Mouse (Mus musculus): Measurements from ENCODE around the gene Insr. TPM values are rescaled to one million over a fixed set of nuclear protein-coding genes. Genes with fewer than 3 reads are reported as not detected.

The Insr gene
- polyA plus RNA-seq, 1 experiment from 2014 or later = 56.9 TPM

GRCm38 (mm10) chr8:3234569-3234968 lies 44.8 kb downstream of the Insr start:
- H3K36me3 ChIP-seq (ENCODE audit: control insufficient read depth, insufficient read depth, low read length) = no peaks in the 10 kb centered on the region
- H3K4me3 ChIP-seq (ENCODE audit: control insufficient read depth in 1 of 2, insufficient read depth in 1 of 2, low read depth in 1 of 2, low read length in 2 of 2) = no peak overlapping the region
- H3K9ac ChIP-seq (ENCODE audit: low read length) = no peak overlapping the region
- WGBS = 89% methylated on average over 3 of the region's 3 CpGs
- H3K9me3 ChIP-seq (ENCODE audit: control insufficient read depth, low read length) = no peaks in the 10 kb centered on the region
- H3K27me3 ChIP-seq (ENCODE audit: control insufficient read depth, insufficient read depth, low read length) = no peaks in the 10 kb centered on the region
- ATAC-seq (ENCODE audit: insufficient number of reproducible peaks, insufficient read depth, low FRiP score, low read depth) = no peak
- H3K4me1 ChIP-seq (ENCODE audit: control insufficient read depth in 2 of 2, insufficient read depth in 2 of 2, low read length in 2 of 2) = peaks cover 29 to 69% of the 10 kb centered on the region in 2 experiments
- no peak overlapping the region for H3K27ac ChIP-seq (replicated peaks in 1 of 2; ENCODE audit: control insufficient read depth in 1 of 2, insufficient read depth in 1 of 2, low read depth in 2 of 2, low read length in 2 of 2)
- no peak overlapping the region for H3K4me2 ChIP-seq (ENCODE audit: low read length)

GRCm38 (mm10) chr8:3232601-3233000 lies 46.8 kb downstream of the Insr start:
- Histone ChIP-seq H3K4me2 (ENCODE audit: low read length) (no peak overlapping the region), H3K4me3 (ENCODE audit: control insufficient read depth in 1 of 2, insufficient read depth in 1 of 2, low read depth in 1 of 2, low read length in 2 of 2) (no peak overlapping the region), H3K4me1 (ENCODE audit: control insufficient read depth in 2 of 2, insufficient read depth in 2 of 2, low read length in 2 of 2) (peaks cover 29 to 57% of the 10 kb centered on the region in 2 experiments), H3K36me3 (ENCODE audit: control insufficient read depth, insufficient read depth, low read length) (no peaks in the 10 kb centered on the region), H3K27ac (replicated peaks in 1 of 2; ENCODE audit: control insufficient read depth in 1 of 2, insufficient read depth in 1 of 2, low read depth in 2 of 2, low read length in 2 of 2) (0 out of 4 replicates have a peak overlapping the region, but pooled peaks of 1 of the 2 experiments have one; percentile 19), H3K27me3 (ENCODE audit: control insufficient read depth, insufficient read depth, low read length) (no peaks in the 10 kb centered on the region), H3K9me3 (ENCODE audit: control insufficient read depth, low read length) (no peaks in the 10 kb centered on the region), H3K9ac (ENCODE audit: low read length) (no peak overlapping the region)
- 88% methylated on average over 2 of the region's 2 CpGs for WGBS
- no peak for ATAC-seq (ENCODE audit: insufficient number of reproducible peaks, insufficient read depth, low FRiP score, low read depth)

DNA sequence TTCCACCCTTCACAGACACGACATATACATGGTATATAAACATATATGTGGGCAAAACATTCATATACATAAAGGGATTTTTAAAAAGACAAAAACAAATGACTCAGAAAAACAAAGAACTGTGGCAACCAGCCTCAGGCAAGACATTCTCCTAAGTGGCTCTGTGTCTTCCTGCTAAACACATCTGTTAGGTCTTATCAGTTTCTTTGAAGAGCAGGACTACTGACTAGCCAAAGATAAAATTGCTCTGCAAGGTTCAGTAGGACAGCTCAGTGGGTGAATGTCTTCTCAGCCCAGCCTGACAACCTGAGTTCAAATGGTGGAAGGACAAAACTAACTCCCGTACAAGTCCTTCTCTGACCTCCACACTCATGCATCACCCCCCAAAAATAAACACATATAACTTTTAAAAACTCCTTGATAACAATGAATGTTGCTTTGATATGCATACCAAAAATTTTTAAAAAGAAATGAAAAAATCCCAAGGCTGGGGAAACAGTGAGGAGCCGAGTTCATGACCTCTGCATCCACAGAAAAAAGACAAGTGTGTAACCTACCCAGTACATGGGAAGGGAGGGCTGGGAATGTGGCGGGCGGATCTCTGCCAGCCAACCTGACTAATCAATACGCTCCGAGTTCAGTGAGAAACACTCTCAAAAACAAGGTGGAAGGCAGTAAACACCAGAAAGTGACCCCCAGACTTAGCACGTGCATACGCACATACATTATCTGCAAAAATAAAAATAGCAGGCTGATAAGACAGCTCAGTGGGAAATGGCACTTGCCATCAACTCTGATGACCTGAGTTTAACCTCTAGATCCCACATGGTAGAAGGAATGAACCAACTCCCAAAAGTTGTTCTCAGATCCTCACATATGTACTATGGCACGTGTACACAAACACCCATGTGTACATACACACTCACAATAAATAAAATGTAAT lies 49.0 kb downstream of the Insr start:
- peaks cover 19 to 42% of the 10 kb centered on the region in 2 experiments for H3K4me1 ChIP-seq (ENCODE audit: control insufficient read depth in 2 of 2, insufficient read depth in 2 of 2, low read length in 2 of 2)
- H3K4me2 ChIP-seq (ENCODE audit: low read length) = peak overlapping the region; percentile 44
- peak; percentile 52; the same call in 1 of the 2 replicates for ATAC-seq (ENCODE audit: insufficient number of reproducible peaks, insufficient read depth, low FRiP score, low read depth)

DNA sequence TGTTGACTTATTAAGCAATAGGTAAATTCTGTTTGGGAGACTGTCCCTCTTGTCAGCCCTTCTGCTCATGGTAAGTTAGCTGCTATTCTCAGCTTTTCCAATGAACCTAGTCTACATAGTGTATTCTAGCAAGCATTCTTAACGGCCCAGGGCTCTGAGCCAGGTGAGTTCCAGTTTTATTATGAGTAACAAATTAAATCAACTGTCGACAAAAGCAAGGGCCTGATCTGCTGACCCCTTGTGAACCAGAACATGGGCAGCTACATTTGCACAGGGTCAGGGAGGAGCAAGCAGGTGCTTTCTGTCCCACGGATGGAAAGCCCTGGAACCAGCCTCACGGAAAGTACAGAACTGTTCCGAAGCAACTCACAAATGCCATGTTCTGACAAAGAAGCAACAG lies 52.0 kb downstream of the Insr start:
- Histone ChIP-seq H3K27ac (replicated peaks in 1 of 2; ENCODE audit: control insufficient read depth in 1 of 2, insufficient read depth in 1 of 2, low read depth in 2 of 2, low read length in 2 of 2) (peak overlapping the region in 1 of 2 experiments; percentile 17; a peak in 2 of 4 replicates), H3K4me1 (ENCODE audit: control insufficient read depth in 2 of 2, insufficient read depth in 2 of 2, low read length in 2 of 2) (peaks cover 19 to 56% of the 10 kb centered on the region in 2 experiments), H3K27me3 (ENCODE audit: control insufficient read depth, insufficient read depth, low read length) (no peaks in the 10 kb centered on the region), H3K4me3 (ENCODE audit: control insufficient read depth in 1 of 2, insufficient read depth in 1 of 2, low read depth in 1 of 2, low read length in 2 of 2) (no peak overlapping the region), H3K4me2 (ENCODE audit: low read length) (no peak overlapping the region), H3K9me3 (ENCODE audit: control insufficient read depth, low read length) (no peaks in the 10 kb centered on the region), H3K9ac (ENCODE audit: low read length) (0 out of 2 replicates have a peak overlapping the region, but pooled peaks have one; percentile 11), H3K36me3 (ENCODE audit: control insufficient read depth, insufficient read depth, low read length) (no peaks in the 10 kb centered on the region)
- WGBS = 76% methylated on average over 5 of the region's 5 CpGs
- ATAC-seq (ENCODE audit: insufficient number of reproducible peaks, insufficient read depth, low FRiP score, low read depth) = no peak

More for the DNA sequence above, 49.0 kb downstream of the Insr start:
- Histone ChIP-seq H3K27ac (replicated peaks in 1 of 2; ENCODE audit: control insufficient read depth in 1 of 2, insufficient read depth in 1 of 2, low read depth in 2 of 2, low read length in 2 of 2) (peak overlapping the region; percentile 79 to 86), H3K9ac (ENCODE audit: low read length) (peak overlapping the region; percentile 14; the same call in 1 of the 2 replicates), H3K9me3 (ENCODE audit: control insufficient read depth, low read length) (no peaks in the 10 kb centered on the region), H3K27me3 (ENCODE audit: control insufficient read depth, insufficient read depth, low read length) (no peaks in the 10 kb centered on the region), H3K4me3 (ENCODE audit: control insufficient read depth in 1 of 2, insufficient read depth in 1 of 2, low read depth in 1 of 2, low read length in 2 of 2) (no peak overlapping the region), H3K36me3 (ENCODE audit: control insufficient read depth, insufficient read depth, low read length) (no peaks in the 10 kb centered on the region)
- WGBS = 22% methylated on average over 10 of the region's 10 CpGs

- Histone ChIP-seq H3K36me3 (ENCODE audit: control insufficient read depth, insufficient read depth, low read length) (no peaks in the 10 kb centered on the region), H3K9me3 (ENCODE audit: control insufficient read depth, low read length) (no peaks in the 10 kb centered on the region), H3K4me3 (ENCODE audit: control insufficient read depth in 1 of 2, insufficient read depth in 1 of 2, low read depth in 1 of 2, low read length in 2 of 2) (no peak overlapping the region), H3K27me3 (ENCODE audit: control insufficient read depth, insufficient read depth, low read length) (no peaks in the 10 kb centered on the region), H3K4me1 (ENCODE audit: control insufficient read depth in 2 of 2, insufficient read depth in 2 of 2, low read length in 2 of 2) (peaks cover 18 to 49% of the 10 kb centered on the region in 2 experiments), H3K27ac (replicated peaks in 1 of 2; ENCODE audit: control insufficient read depth in 1 of 2, insufficient read depth in 1 of 2, low read depth in 2 of 2, low read length in 2 of 2) (no peak overlapping the region), H3K9ac (ENCODE audit: low read length) (no peak overlapping the region), H3K4me2 (ENCODE audit: low read length) (no peak overlapping the region)
- ATAC-seq (ENCODE audit: insufficient number of reproducible peaks, insufficient read depth, low FRiP score, low read depth) = no peak
- WGBS = 81% methylated on average over 1 of the region's 1 CpGs
Measured at GRCm38 (mm10) chr8:3225731-3226130, 53.7 kb downstream of the Insr start.

DNA sequence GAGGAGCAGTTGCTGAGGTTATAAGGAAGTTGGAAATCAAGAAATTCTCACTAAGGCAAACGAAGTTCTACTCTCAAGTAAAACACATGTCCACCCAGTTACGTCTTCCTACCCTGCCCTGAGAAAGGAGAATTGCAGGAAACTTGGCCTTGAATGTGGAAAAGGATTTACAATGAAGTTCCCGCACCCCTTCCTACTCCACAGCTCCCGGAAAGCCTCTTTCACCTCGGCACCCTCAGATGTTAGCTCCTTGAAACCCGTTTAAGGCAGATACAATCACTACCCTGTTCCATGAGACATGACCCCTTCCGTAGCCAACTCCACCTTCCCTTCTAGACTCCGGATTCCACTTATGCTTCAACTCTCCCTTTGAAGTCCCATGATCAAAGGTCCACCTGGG lies 54.2 kb downstream of the Insr start:
- Histone ChIP-seq H3K4me3 (ENCODE audit: control insufficient read depth in 1 of 2, insufficient read depth in 1 of 2, low read depth in 1 of 2, low read length in 2 of 2) (no peak overlapping the region), H3K4me1 (ENCODE audit: control insufficient read depth in 2 of 2, insufficient read depth in 2 of 2, low read length in 2 of 2) (peaks cover 16 to 48% of the 10 kb centered on the region in 2 experiments), H3K9ac (ENCODE audit: low read length) (no peak overlapping the region), H3K4me2 (ENCODE audit: low read length) (no peak overlapping the region), H3K36me3 (ENCODE audit: control insufficient read depth, insufficient read depth, low read length) (no peaks in the 10 kb centered on the region), H3K27me3 (ENCODE audit: control insufficient read depth, insufficient read depth, low read length) (no peaks in the 10 kb centered on the region), H3K9me3 (ENCODE audit: control insufficient read depth, low read length) (no peaks in the 10 kb centered on the region), H3K27ac (replicated peaks in 1 of 2; ENCODE audit: control insufficient read depth in 1 of 2, insufficient read depth in 1 of 2, low read depth in 2 of 2, low read length in 2 of 2) (0 out of 4 replicates have a peak overlapping the region, but pooled peaks of 1 of the 2 experiments have one; percentile 7)
- WGBS = 71% methylated on average over 8 of the region's 8 CpGs
- no peak for ATAC-seq (ENCODE audit: insufficient number of reproducible peaks, insufficient read depth, low FRiP score, low read depth)

DNA sequence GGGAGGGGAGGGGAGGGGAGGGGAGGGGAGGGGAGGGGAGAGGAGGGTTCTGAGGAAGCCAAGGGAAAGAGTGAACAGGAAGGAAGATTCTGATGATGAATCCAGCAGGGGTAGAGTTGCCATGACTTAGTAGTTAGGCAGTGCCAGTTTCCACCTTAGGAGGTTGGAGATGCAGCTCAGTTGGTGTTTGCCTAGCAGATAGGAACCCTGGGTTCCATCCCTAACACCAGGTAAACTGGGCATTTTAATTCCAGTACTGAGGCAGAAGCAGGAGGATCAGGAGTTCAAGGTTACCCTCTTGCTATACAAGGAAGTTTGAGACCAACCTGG lies 56.8 kb downstream of the Insr start:
- H3K9ac ChIP-seq (ENCODE audit: low read length) = no peak overlapping the region
- peaks cover 13 to 45% of the 10 kb centered on the region in 2 experiments for H3K4me1 ChIP-seq (ENCODE audit: control insufficient read depth in 2 of 2, insufficient read depth in 2 of 2, low read length in 2 of 2)
- ATAC-seq (ENCODE audit: insufficient number of reproducible peaks, insufficient read depth, low FRiP score, low read depth) = no peak
- no peaks in the 10 kb centered on the region for H3K27me3 ChIP-seq (ENCODE audit: control insufficient read depth, insufficient read depth, low read length)
- H3K4me2 ChIP-seq (ENCODE audit: low read length) = no peak overlapping the region
- H3K27ac ChIP-seq (replicated peaks in 1 of 2; ENCODE audit: control insufficient read depth in 1 of 2, insufficient read depth in 1 of 2, low read depth in 2 of 2, low read length in 2 of 2) = peak overlapping the region in 1 of 2 experiments; percentile 37; a peak in 2 of 4 replicates
- H3K9me3 ChIP-seq (ENCODE audit: control insufficient read depth, low read length) = no peaks in the 10 kb centered on the region
- H3K36me3 ChIP-seq (ENCODE audit: control insufficient read depth, insufficient read depth, low read length) = no peaks in the 10 kb centered on the region
- no peak overlapping the region for H3K4me3 ChIP-seq (ENCODE audit: control insufficient read depth in 1 of 2, insufficient read depth in 1 of 2, low read depth in 1 of 2, low read length in 2 of 2)

Data from heart, embryonic 14.5 days (tissue).